In the genomic region with DNA sequence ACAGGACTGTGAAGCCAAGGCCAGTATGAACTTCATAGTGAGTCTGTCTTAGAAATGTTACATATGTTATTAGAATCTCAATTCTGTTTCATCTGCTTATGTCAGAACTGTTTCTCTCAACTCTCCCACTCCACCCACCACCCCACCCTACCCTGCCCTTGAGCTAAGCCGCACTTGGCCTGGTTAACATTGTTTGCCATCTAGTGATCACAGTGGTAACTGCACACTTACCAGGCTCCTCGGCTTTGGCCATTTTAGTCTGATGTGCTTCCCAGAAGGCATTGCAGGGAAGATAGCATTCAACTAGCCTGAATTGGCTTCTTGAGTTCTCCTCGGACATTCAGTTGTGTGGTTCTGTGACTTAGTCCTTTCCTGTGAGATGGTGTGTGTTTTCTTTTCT, we compare ENCODE assay signal across 11 mouse cellular contexts.
A peak's percentile ranks its signal among the peaks of the same experiment; 100 is the strongest.
DNase-seq lines count a peak whose midpoint lies in the region; ATAC-seq and TF ChIP-seq lines count a peak whose summit lies in the region.
"Had no signal": no experiment of that assay in that cellular context is flagged by ENCODE, and none has a peak within 500 bp of the region (broad histone marks: within the 10 kb centered on the region; RNA-seq: fewer than 3 reads in every experiment).

No protein-coding gene starts in this region.

- no peaks in the 10 kb centered on the region for H3K4me1 ChIP-seq in intestine, embryonic 16.5 days (ENCODE audit: control insufficient read depth, insufficient read depth, low read length)
- no peaks in the 10 kb centered on the region for H3K4me1 ChIP-seq in intestine, embryonic 15.5 days (replicated peaks)
- no peaks in the 10 kb centered on the region for H3K4me1 ChIP-seq in E14TG2a.4 (replicated peaks; ENCODE audit: low read depth, low read length)
- H3K4me1 ChIP-seq: liver, embryonic 13.5 days had no signal

- peak; percentile 16 for DNase-seq in WW6 (ENCODE audit: low read depth, low spot score)
- DNase-seq in right cerebral cortex, postnatal 10 days (ENCODE audit: low spot score in 2 of 2) = no peak
- no peak for DNase-seq in adrenal gland, adult 18-20 months (ENCODE audit: low spot score in 2 of 2)
- DNase-seq: kidney, postnatal 14 days; liver, embryonic 13.5 days; thymus, adult 18-20 months had no signal

- no peaks in the 10 kb centered on the region for H3K27me3 ChIP-seq in intestine, embryonic 16.5 days (replicated peaks; ENCODE audit: control insufficient read depth, insufficient read depth, low read length)
- H3K27me3 ChIP-seq in intestine, embryonic 15.5 days (replicated peaks) = no peaks in the 10 kb centered on the region
- no peaks in the 10 kb centered on the region for H3K27me3 ChIP-seq in E14TG2a.4 (ENCODE audit: insufficient read depth, low read length)
- H3K27me3 ChIP-seq: liver, embryonic 13.5 days had no signal

- 62% methylated on average over 3 of the region's 3 CpGs for WGBS in intestine, embryonic 16.5 days
- WGBS in intestine, embryonic 15.5 days = 60% methylated on average over 3 of the region's 3 CpGs

- 0 out of 2 replicates have a peak, but pooled peaks have one; percentile 31 for ATAC-seq in intestine, embryonic 16.5 days
- ATAC-seq in intestine, embryonic 15.5 days = no peak
- ATAC-seq in megakaryocyte-erythroid progenitor cell, adult 5-6 weeks (replicated peaks; ENCODE audit: low FRiP score, low TSS enrichment, poor library complexity, severe bottlenecking) = peak; percentile 86
- ATAC-seq in inflammation-experienced regulatory T-cells, adult 6 months = no peak

- no peak overlapping the region for H3K4me3 ChIP-seq in intestine, embryonic 16.5 days (ENCODE audit: low read length)
- no peak overlapping the region for H3K4me3 ChIP-seq in intestine, embryonic 15.5 days (replicated peaks)
- H3K4me3 ChIP-seq in E14TG2a.4 (replicated peaks; ENCODE audit: low read length) = no peak overlapping the region
- H3K4me3 ChIP-seq: liver, embryonic 13.5 days had no signal

- H3K9me3 ChIP-seq in intestine, embryonic 16.5 days (ENCODE audit: control insufficient read depth, low read length) = no peaks in the 10 kb centered on the region
- no peaks in the 10 kb centered on the region for H3K9me3 ChIP-seq in intestine, embryonic 15.5 days
- no peaks in the 10 kb centered on the region for H3K9me3 ChIP-seq in E14TG2a.4 (ENCODE audit: low read length)
- H3K9me3 ChIP-seq: liver, embryonic 13.5 days had no signal

- no peak overlapping the region for H3K4me2 ChIP-seq in intestine, embryonic 16.5 days (ENCODE audit: low read depth, low read length)
- H3K4me2 ChIP-seq in intestine, embryonic 15.5 days (replicated peaks) = no peak overlapping the region
- H3K4me2 ChIP-seq: liver, embryonic 13.5 days had no signal

- H3K36me3 ChIP-seq in intestine, embryonic 16.5 days (ENCODE audit: control insufficient read depth, insufficient read depth, low read length) = no peaks in the 10 kb centered on the region
- H3K36me3 ChIP-seq in intestine, embryonic 15.5 days = no peaks in the 10 kb centered on the region
- H3K36me3 ChIP-seq in E14TG2a.4 (ENCODE audit: insufficient read depth, low read length) = no peaks in the 10 kb centered on the region
- H3K36me3 ChIP-seq: liver, embryonic 13.5 days had no signal

- peak; percentile 28 for TF ChIP-seq CTCF in E14TG2a.4 (conservative IDR thresholded peaks at IDR 0.05; ENCODE audit: low read length)

- H3K27ac ChIP-seq in intestine, embryonic 16.5 days (ENCODE audit: low read length) = no peak overlapping the region
- H3K27ac ChIP-seq in intestine, embryonic 15.5 days = no peak overlapping the region
- H3K27ac ChIP-seq: liver, embryonic 13.5 days had no signal

- no peak overlapping the region for H3K9ac ChIP-seq in intestine, embryonic 16.5 days (ENCODE audit: low read depth, low read length)
- no peak overlapping the region for H3K9ac ChIP-seq in intestine, embryonic 15.5 days
- H3K9ac ChIP-seq: liver, embryonic 13.5 days had no signal

Comparison
In these comparisons a context has a peak if more than half of its experiments do, and no peak if none do; other contexts are left out.
1. ATAC-seq: peak in intestine, embryonic 16.5 days (single experiment) and megakaryocyte-erythroid progenitor cell, adult 5-6 weeks (single experiment); none in intestine, embryonic 15.5 days (single experiment) and inflammation-experienced regulatory T-cells, adult 6 months (single experiment).